Mouse (Mus musculus): Measurements from ENCODE around the gene Hdac9. TPM values are rescaled to one million over a fixed set of nuclear protein-coding genes. Genes with fewer than 3 reads are reported as not detected.

Gene Hdac9
- total and polyA plus RNA-seq, 2 experiments from 2014 or later = 14.9 to 21.6 TPM

DNA sequence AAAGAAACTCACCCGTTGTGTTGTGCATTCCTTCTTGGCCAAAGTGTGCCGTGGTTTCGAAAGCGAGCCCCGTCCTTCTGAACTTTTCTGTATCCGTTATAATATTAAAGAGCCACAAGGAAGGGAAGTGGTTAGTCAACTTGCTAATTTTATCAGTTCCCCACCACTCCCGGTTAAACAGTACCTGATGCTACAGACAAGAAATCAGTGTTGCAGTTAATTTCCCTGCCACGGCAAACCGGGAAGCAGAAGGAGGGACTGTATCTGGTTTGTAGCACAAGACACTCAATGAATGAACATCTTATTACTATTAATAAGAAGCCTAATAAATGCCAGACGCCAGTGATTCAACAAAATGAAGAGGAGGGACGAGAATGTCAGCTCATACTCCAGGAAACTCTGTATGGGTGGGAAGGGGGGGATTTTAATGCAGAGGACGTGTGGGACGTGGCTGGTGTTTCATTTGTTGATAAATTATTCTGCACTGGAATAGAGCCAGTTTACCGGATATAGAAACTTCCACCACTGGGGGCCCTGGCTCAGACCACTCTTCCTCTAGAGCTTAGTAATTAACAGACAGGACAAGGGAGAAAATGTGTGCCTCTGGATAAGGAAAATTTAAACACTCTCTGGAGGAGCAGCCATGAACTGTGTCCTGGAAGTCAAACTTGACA, 202.5 kb downstream of the Hdac9 start:
- ATAC-seq (peak; percentile 12; the same call in 1 of the 2 replicates), DNase-seq (peak; percentile 7)
- Histone ChIP-seq H3K4me2 (ENCODE audit: low read depth) (peak overlapping the region; percentile 30; the same call in 1 of the 2 replicates), H3K9me3 (ENCODE audit: low read length) (no peaks in the 10 kb centered on the region), H3K27ac (ENCODE audit: low read depth, low read length) (no peak overlapping the region), H3K4me1 (ENCODE audit: insufficient read depth) (no peaks in the 10 kb centered on the region), H3K36me3 (ENCODE audit: insufficient read depth) (no peaks in the 10 kb centered on the region), H3K27me3 (ENCODE audit: insufficient read depth, low read length) (no peaks in the 10 kb centered on the region), H3K9ac (no peak overlapping the region; the same call in 1 of the 2 replicates), H3K4me3 (ENCODE audit: low read depth, low read length) (0 out of 2 replicates have a peak overlapping the region, but pooled peaks have one; percentile 9)
- no peak for TF ChIP-seq CTCF (IDR thresholded peaks at IDR 0.05; ENCODE audit: low read depth)
- WGBS = 32% methylated on average over 14 of the region's 14 CpGs

DNA sequence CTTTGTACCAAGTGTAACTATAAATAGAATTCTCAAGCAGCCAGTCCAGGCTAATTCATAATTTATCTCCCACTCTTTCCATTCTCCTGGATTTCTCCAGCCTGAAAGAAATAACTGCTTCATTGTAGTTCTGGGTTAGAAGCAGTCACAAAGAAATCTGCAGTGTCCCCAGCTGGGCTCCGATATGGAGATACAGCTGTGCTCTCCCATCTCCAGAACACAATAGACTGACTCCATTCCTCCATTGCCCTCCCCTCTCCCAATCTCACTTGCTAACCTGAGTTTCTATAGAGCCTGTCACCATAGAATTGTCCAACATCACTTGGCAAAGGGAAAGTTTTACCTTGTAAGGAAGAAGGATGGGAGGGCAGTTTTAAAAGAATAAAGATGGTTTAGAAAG, 218.9 kb downstream of the Hdac9 start:
- TF ChIP-seq CTCF (IDR thresholded peaks at IDR 0.05; ENCODE audit: low read depth) = no peak
- no peak overlapping the region for H3K4me3 ChIP-seq (ENCODE audit: low read depth, low read length)
- H3K4me1 ChIP-seq (ENCODE audit: insufficient read depth) = no peaks in the 10 kb centered on the region
- H3K36me3 ChIP-seq (ENCODE audit: insufficient read depth) = no peaks in the 10 kb centered on the region
- H3K27me3 ChIP-seq (ENCODE audit: insufficient read depth, low read length) = no peaks in the 10 kb centered on the region
- no peak overlapping the region for H3K9ac ChIP-seq
- H3K27ac ChIP-seq (ENCODE audit: low read depth, low read length) = no peak overlapping the region
- no peak overlapping the region for H3K4me2 ChIP-seq (ENCODE audit: low read depth)
- DNase-seq (no peak), ATAC-seq (no peak)
- no peaks in the 10 kb centered on the region for H3K9me3 ChIP-seq (ENCODE audit: low read length)
- 37% methylated on average over 1 of the region's 1 CpGs for WGBS

DNA sequence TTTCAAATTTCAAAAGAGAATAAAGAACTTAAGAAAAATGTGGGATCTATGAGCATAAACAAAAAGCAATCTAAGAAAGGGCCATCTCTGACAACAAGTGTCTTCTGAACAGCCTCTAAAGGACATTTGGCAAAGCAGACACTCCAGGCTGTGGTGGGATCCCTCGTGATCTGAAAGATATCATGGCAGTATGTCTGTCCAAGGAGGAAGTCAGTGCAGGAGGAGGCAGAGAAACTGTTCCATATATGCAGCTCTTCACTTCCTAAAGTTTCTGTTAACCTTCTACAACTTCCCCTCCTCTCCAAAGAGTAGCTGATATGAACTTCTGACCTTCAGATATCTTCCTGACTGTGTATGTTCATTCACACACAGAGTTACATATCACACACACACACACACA, 220.2 kb downstream of the Hdac9 start:
- Histone ChIP-seq H3K4me3 (ENCODE audit: low read depth, low read length) (no peak overlapping the region), H3K4me1 (ENCODE audit: insufficient read depth) (no peaks in the 10 kb centered on the region), H3K27me3 (ENCODE audit: insufficient read depth, low read length) (no peaks in the 10 kb centered on the region), H3K9me3 (ENCODE audit: low read length) (no peaks in the 10 kb centered on the region), H3K27ac (ENCODE audit: low read depth, low read length) (no peak overlapping the region), H3K9ac (no peak overlapping the region), H3K4me2 (ENCODE audit: low read depth) (no peak overlapping the region), H3K36me3 (ENCODE audit: insufficient read depth) (no peaks in the 10 kb centered on the region)
- TF ChIP-seq CTCF (IDR thresholded peaks at IDR 0.05; ENCODE audit: low read depth) = no peak
- no peak for DNase-seq
- 90% methylated on average over 1 of the region's 1 CpGs for WGBS
- ATAC-seq = no peak

DNA sequence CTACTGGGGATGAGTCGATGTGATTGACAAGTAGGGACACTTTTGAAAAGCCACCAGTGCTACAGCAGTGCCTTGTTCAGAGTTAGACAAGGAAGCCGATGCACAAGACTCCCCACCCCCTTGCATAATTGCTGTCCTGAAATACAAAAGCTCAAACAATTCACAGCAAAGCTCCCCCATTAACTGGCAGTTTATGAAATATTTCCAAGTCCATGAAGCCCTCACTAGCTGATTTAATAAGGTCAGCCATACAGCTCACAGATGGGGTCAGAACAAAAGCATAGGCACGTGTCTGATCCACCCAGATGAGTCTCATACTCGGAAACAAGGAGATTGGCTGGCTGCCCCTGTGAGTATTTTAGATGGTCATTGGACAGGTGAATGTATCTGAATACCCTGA, 228.0 kb downstream of the Hdac9 start:
- Histone ChIP-seq H3K9ac (no peak overlapping the region), H3K4me2 (ENCODE audit: low read depth) (no peak overlapping the region), H3K36me3 (ENCODE audit: insufficient read depth) (no peaks in the 10 kb centered on the region), H3K27me3 (ENCODE audit: insufficient read depth, low read length) (no peaks in the 10 kb centered on the region), H3K4me3 (ENCODE audit: low read depth, low read length) (no peak overlapping the region), H3K27ac (ENCODE audit: low read depth, low read length) (no peak overlapping the region), H3K9me3 (ENCODE audit: low read length) (no peaks in the 10 kb centered on the region), H3K4me1 (ENCODE audit: insufficient read depth) (no peaks in the 10 kb centered on the region)
- ATAC-seq (no peak), DNase-seq (no peak)
- TF ChIP-seq CTCF (IDR thresholded peaks at IDR 0.05; ENCODE audit: low read depth) = no peak
- WGBS = 32% methylated on average over 4 of the region's 4 CpGs

DNA sequence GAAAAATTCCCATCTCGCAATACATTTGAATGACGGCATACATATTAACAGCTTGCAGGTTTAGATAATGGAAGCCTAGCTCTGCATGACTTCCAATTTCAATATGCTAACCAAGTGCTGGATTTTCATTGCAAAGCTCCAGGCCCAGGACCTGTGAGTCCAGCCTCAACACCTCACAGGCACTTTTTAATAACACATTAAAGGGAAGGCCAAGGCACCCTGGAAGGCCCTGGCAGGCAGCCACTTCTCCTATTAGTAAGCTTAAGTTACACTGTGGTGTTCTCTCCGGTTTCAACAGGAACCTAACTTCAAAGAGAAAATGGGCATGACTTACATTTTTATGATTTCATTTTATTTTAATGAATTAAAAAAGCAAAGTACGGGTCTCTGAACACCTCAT, 233.5 kb downstream of the Hdac9 start:
- no peak for TF ChIP-seq CTCF (IDR thresholded peaks at IDR 0.05; ENCODE audit: low read depth)
- Histone ChIP-seq H3K9ac (no peak overlapping the region), H3K4me1 (ENCODE audit: insufficient read depth) (no peaks in the 10 kb centered on the region), H3K36me3 (ENCODE audit: insufficient read depth) (no peaks in the 10 kb centered on the region), H3K4me3 (ENCODE audit: low read depth, low read length) (no peak overlapping the region), H3K27me3 (ENCODE audit: insufficient read depth, low read length) (no peaks in the 10 kb centered on the region), H3K9me3 (ENCODE audit: low read length) (no peaks in the 10 kb centered on the region), H3K27ac (ENCODE audit: low read depth, low read length) (no peak overlapping the region), H3K4me2 (ENCODE audit: low read depth) (no peak overlapping the region)
- ATAC-seq (no peak), DNase-seq (no peak)
- 40% methylated on average over 4 of the region's 4 CpGs for WGBS

DNA sequence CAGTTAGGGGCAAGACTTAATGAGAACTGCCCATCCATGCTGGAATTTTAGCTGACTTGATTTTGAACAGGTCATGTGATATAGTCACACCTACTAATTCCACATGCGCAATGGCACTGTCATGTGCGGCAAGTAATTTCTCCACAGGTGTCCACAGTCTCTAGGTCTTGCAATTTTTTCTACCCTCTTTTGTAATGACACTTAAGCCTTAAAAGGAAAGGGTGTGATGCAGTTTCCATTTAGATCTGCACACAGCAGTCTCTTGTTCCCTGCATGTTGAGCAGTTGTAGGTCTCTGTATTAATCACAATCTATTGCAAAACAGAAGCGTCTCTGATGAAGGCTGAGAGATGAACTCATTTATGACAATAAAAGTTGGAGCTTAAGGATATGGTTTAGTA, 234.2 kb downstream of the Hdac9 start:
- ATAC-seq = no peak
- Histone ChIP-seq H3K4me1 (ENCODE audit: insufficient read depth) (no peaks in the 10 kb centered on the region), H3K9ac (no peak overlapping the region), H3K4me3 (ENCODE audit: low read depth, low read length) (no peak overlapping the region), H3K9me3 (ENCODE audit: low read length) (no peaks in the 10 kb centered on the region), H3K27ac (ENCODE audit: low read depth, low read length) (no peak overlapping the region), H3K36me3 (ENCODE audit: insufficient read depth) (no peaks in the 10 kb centered on the region), H3K4me2 (ENCODE audit: low read depth) (no peak overlapping the region), H3K27me3 (ENCODE audit: insufficient read depth, low read length) (no peaks in the 10 kb centered on the region)
- whole genome bisulfite sequencing = 85% methylated on average over 3 of the region's 3 CpGs
- DNase-seq = no peak
- TF ChIP-seq CTCF (IDR thresholded peaks at IDR 0.05; ENCODE audit: low read depth) = no peak

DNA sequence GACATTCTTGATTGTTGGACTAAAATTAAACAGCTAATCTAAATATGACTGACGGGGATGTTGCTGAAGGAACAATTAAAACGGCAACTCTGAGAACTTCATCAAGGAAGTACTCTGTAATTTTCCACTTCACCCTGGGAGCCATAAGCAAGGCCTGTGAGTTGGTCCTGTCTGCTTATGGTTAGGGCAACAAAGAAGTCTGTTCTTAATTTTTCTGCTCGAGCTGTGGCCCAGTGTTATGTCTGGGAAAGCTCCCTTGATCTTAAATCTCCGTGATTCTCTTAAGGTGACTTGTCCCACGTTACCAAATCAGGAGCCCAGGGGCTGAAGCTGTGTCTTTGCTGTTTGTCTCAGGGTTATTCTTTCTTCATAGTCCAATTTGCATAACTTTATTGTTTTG, 236.3 kb downstream of the Hdac9 start:
- no peak for ATAC-seq
- WGBS = 29% methylated on average over 5 of the region's 5 CpGs
- no peak overlapping the region for H3K27ac ChIP-seq (ENCODE audit: low read depth, low read length)
- no peaks in the 10 kb centered on the region for H3K9me3 ChIP-seq (ENCODE audit: low read length)
- no peak for DNase-seq
- H3K4me3 ChIP-seq (ENCODE audit: low read depth, low read length) = no peak overlapping the region
- H3K36me3 ChIP-seq (ENCODE audit: insufficient read depth) = no peaks in the 10 kb centered on the region
- H3K9ac ChIP-seq = no peak overlapping the region
- H3K27me3 ChIP-seq (ENCODE audit: insufficient read depth, low read length) = no peaks in the 10 kb centered on the region
- TF ChIP-seq CTCF (IDR thresholded peaks at IDR 0.05; ENCODE audit: low read depth) = no peak
- H3K4me2 ChIP-seq (ENCODE audit: low read depth) = no peak overlapping the region
- no peaks in the 10 kb centered on the region for H3K4me1 ChIP-seq (ENCODE audit: insufficient read depth)

Data from forebrain, postnatal 0 days (tissue).